Mouse (Mus musculus) cerebellum, adult 8-10 months (tissue): Measurements from ENCODE around the gene Srsf3.
A peak's percentile ranks its signal among the peaks of the same experiment; 100 is the strongest.

ENCODE experiments used
- DNase-seq: peaks from one replicate; pipeline ENCODE4 v3.0.0; 2022

Gene Srsf3

GRCm38 (mm10) chr17:29046863-29047262 lies 14.4 kb downstream of the Srsf3 start:
- no peak for DNase-seq

GRCm38 (mm10) chr17:29047697-29048514 lies 15.5 kb downstream of the Srsf3 start:
- no peak for DNase-seq

DNA sequence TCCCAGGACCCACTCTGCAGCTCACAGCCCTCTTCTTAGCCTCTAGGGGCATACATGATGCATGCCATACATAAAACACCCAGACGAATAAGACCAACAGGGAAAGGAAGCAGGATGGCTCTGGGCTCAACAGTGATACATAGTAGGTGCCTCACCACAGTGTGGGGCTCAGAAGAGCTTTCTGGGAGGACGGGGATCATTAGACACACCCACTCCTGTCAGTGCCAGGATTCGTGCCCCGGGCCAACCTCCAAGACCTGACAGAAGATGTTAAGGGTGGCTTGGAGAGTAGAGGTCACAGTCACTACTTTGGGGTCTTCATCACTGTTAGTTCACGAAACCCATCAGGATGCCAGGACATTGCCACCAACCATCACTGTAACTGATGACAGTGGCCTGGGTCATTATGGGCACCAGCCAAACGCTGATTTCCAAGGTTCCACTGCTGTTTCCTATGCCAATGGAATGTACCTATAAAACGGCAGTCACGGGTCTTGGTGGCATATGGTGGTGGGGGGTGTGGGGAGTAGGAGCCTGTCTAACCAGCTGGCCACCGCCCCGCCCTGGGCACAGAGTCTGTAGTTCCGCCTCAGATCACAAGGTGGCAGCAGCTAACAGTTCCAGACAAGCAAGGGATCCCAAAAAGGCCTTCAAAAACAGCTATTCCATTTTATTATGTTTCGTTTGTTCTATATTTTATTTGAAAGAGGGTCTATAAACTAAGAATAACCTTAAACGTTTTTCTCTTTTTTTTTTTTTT lies 16.5 kb downstream of the Srsf3 start:
- peak; percentile 90 for DNase-seq

GRCm38 (mm10) chr17:29049508-29049889 lies 17.1 kb downstream of the Srsf3 start:
- DNase-seq: no peak

DNA sequence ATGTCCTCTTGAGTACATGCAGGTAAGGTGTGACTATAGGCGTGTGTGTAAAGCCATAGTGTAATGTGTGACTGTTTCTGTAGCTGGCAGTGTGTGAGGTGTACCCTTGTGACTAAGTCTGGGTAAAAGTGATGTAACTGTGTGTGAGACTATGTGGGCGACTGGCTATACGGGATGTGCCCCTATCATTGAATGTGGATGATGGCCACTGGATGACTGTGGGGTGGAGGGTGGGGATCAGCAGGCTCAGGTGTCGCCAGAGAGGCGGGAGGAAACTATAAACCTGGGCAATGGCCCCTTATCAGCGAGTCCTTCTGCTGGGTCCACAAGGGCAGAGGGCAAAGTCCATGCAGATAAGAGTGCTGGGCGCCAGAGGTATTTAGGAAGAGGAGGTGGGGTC lies 17.5 kb downstream of the Srsf3 start:
- no peak for DNase-seq

DNA sequence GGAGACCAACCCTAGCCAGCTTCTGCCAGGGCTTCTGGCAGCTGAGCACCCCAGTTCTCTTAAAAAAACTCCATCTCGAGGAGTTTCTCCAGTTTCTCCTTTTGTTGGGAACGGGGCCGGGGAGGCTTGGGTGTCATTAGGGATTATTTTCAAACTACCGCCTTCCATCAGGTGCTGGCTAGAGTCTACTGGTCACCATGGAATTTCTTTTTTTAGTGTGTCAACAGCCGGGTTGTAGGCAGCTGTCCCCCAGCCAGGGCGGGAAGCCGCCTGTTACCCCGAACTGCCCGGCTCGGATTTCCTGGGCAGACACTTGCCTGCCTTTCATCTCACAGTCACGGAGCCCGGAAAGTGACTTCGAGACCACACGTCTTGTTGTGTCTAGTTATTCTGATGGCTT lies 18.4 kb downstream of the Srsf3 start:
- no peak for DNase-seq

GRCm38 (mm10) chr17:29053067-29053466 lies 20.6 kb downstream of the Srsf3 start:
- no peak for DNase-seq

DNA sequence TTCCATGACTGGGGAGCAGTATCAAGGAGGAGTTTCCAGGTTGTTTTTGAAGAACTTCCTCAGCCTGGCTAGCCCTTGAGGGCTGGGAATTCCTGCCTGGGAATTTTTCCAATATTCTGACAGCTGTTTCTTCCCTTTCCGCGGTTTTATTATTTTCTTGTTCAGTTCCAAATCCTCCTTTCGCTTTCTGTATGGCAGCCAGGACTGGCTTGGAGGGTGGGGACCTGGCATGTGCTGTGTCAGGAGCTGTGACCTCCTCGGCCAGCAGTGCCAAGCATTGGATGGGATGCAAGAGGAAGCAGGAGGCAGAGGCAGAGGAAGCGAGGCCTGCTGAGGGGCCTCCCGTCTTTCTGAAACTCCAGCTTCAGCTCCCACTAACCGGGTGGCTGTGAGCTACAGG lies 21.4 kb downstream of the Srsf3 start:
- no peak for DNase-seq

GRCm38 (mm10) chr17:29054429-29054828 lies 22.0 kb downstream of the Srsf3 start:
- DNase-seq: no peak

GRCm38 (mm10) chr17:29055586-29055985 lies 23.2 kb downstream of the Srsf3 start:
- DNase-seq: no peak

GRCm38 (mm10) chr17:29056207-29056606 lies 23.8 kb downstream of the Srsf3 start:
- no peak for DNase-seq

DNA sequence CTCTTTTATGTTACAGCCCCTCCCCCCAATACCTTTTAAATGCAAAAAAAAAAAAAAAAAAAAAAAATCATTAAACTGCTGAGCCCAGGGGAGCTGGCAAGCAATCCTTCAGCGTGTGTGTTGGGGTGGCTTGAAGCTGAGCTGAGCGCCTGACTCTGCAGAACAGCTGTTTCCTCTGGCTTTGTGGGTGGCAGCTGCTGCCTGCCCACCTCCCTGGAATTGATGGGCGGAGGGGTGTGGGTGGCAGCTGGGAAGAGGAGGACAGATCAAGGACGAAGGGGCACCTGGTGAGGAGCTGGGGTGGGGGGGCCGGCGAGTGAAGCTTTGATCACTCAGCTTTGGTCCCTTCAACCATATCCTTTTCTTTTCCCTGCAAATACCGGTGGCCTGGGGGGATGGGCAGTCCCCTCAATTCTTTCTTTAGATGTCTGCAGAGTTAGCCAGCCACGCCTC lies 24.3 kb downstream of the Srsf3 start:
- no peak for DNase-seq

GRCm38 (mm10) chr17:29057361-29057890 lies 25.0 kb downstream of the Srsf3 start:
- no peak for DNase-seq

GRCm38 (mm10) chr17:29057961-29058360 lies 25.5 kb downstream of the Srsf3 start:
- no peak for DNase-seq

DNA sequence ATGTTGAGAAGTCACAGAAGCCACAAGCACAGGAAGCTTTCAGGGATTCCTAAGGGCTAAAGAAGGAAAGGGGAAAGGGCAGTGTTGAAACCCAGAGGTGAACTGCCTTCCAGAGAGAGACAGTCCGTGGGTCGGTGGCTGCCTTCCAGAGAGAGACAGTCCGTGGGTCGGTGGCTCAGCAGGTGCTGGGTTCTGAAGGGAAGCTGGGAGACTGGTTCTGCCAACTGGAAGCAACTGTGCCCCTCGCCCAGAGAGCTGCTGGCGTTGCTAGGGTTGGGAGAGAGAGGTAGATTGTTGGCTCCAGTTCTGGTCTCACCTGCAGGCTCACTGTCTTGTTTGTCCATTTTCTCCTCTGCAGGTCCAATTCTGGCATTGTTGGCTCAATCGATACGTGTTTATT lies 26.1 kb downstream of the Srsf3 start:
- DNase-seq: no peak

DNA sequence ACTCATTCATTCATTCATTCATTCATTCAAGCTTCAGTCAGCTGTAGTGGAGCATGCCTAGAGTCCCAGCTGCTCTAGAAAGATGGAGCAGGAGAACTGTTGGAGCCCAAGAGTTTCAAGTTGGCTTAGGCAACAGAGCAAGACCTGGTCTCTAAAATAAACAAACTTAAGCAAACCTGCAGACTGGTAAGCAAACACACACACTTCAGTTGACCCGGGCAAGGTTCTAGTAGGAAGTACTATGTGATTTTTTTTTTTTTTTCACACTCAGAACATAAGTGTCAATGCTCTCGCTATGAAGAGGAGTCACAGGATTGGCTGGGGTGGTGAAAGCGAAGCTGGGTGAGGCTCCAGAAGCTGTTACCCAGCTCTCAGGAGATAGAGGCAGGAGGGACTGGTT lies 27.2 kb downstream of the Srsf3 start:
- DNase-seq: no peak

- DNase-seq: no peak
Measured at GRCm38 (mm10) chr17:29060946-29061345, 28.5 kb downstream of the Srsf3 start.

GRCm38 (mm10) chr17:29062119-29063035 lies 29.9 kb downstream of the Srsf3 start:
- no peak for DNase-seq

GRCm38 (mm10) chr17:29063121-29063987 lies 30.9 kb downstream of the Srsf3 start:
- DNase-seq: no peak

DNA sequence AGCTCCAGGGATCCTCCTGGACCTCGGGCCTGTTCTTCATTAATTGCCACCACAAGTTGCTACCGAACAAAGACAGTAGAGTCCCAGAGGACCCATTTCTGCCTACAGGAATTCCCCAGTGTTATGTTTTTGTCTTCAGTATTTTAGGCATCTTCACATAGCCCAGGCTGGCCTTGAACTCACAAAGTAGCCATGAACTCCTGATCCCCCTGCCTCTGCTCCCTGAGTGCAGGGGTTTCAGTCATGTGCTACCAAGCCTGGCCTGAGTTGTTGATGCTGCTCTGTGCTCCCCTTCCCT lies 31.5 kb downstream of the Srsf3 start:
- no peak for DNase-seq

DNA sequence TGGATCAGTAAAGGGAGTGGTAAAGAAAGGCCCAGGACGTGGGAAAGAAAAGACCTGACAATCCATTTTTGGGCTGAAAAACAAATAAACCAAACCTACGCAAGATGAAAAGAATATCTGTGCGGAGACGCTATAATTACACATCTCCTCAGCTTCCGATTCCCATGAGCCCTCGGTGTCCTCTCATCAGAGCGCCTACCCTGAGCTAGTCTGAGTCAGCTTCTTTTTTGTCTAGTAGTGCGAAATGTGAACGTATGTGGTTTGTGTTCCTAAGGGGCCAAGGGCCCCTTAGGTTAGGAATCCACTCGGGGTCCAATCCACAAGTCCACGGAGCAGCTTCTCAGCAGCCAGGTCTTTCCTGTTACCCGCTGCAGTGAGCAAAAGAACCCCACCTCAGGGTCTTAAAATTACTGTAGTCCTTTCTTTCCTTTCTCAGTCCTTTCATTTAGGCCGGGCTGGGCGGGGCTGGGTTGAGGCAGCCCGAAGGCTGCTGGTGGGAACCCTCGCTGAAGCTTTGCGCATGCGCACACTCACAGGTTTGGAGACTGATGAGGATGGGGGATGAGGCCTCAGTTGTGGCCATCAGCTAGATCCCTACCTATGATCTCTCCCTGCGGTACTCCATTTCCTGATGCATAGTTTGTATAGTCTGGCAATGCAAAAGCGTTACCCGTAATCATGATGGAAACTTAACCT lies 33.0 kb downstream of the Srsf3 start:
- DNase-seq: no peak
